Mouse (Mus musculus): ENCODE results near the gene Tmem110. TPM values are rescaled to one million over a fixed set of nuclear protein-coding genes. Genes with fewer than 3 reads are reported as not detected.

Gene Tmem110
- polyA plus RNA-seq, 1 experiment: 8.4 TPM

GRCm38 (mm10) chr14:30875955-30876354, 50.6 kb downstream of the Tmem110 start:
- H3K4me3 ChIP-seq (ENCODE audit: insufficient read depth, low read length): no peak overlapping the region
- peaks cover 22% of the 10 kb centered on the region for H3K4me1 ChIP-seq (ENCODE audit: control insufficient read depth, insufficient read depth, low read length)
- H3K27ac ChIP-seq (ENCODE audit: insufficient read depth, low read depth, low read length): peak overlapping the region; percentile 10
- TF ChIP-seq POLR2A (IDR thresholded peaks at IDR 0.05; ENCODE audit: borderline replicate concordance, low read depth, low read length): no peak
- TF ChIP-seq CTCF (IDR thresholded peaks at IDR 0.05; ENCODE audit: low read depth, low read length): no peak

DNA sequence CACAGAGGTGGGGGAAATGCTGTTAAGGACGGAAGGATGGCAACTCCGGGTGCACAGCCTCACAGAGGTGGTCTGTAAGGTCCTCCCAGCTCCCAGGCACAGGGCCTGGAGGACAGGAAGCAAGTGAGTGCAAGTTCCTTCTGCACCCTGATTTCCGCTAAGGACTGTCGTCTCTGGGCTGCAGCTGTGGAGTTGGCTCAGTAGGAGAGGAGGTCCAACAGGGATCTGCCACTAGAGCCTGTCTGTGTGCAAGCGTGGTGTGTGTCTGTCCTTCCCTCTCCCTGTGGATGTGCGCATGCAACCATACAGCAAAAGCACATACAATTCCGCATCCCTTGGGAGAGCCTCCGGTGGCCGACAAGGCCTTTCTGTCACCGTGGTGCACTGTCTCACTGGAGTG, 51.1 kb downstream of the Tmem110 start:
- Histone ChIP-seq H3K4me1 (ENCODE audit: control insufficient read depth, insufficient read depth, low read length) (peaks cover 22% of the 10 kb centered on the region), H3K27ac (ENCODE audit: insufficient read depth, low read depth, low read length) (peak overlapping the region; percentile 10; the same call in 1 of the 2 replicates)
- TF ChIP-seq POLR2A (IDR thresholded peaks at IDR 0.05; ENCODE audit: borderline replicate concordance, low read depth, low read length): no peak
- TF ChIP-seq CTCF (IDR thresholded peaks at IDR 0.05; ENCODE audit: low read depth, low read length): no peak

GRCm38 (mm10) chr14:30877827-30878226, 52.4 kb downstream of the Tmem110 start:
- no peak overlapping the region for H3K27ac ChIP-seq (ENCODE audit: insufficient read depth, low read depth, low read length)
- peaks cover 22% of the 10 kb centered on the region for H3K4me1 ChIP-seq (ENCODE audit: control insufficient read depth, insufficient read depth, low read length)
- TF ChIP-seq CTCF (IDR thresholded peaks at IDR 0.05; ENCODE audit: low read depth, low read length) (no peak), POLR2A (IDR thresholded peaks at IDR 0.05; ENCODE audit: borderline replicate concordance, low read depth, low read length) (no peak)
- no peak overlapping the region for H3K4me3 ChIP-seq (ENCODE audit: insufficient read depth, low read length)

More for the DNA sequence above, 51.1 kb downstream of the Tmem110 start:
- H3K4me3 ChIP-seq (ENCODE audit: insufficient read depth, low read length): no peak overlapping the region

GRCm38 (mm10) chr14:30878958-30879571, 53.7 kb downstream of the Tmem110 start, which contains the start of gene Mustn1:
TSS of gene Mustn1 (plus strand) at chr14:30879200.
- H3K4me3 ChIP-seq (ENCODE audit: insufficient read depth, low read length): no peak within 1 kb of the TSS
- no peak within 1 kb of the TSS for H3K27ac ChIP-seq (ENCODE audit: insufficient read depth, low read depth, low read length)

DNA sequence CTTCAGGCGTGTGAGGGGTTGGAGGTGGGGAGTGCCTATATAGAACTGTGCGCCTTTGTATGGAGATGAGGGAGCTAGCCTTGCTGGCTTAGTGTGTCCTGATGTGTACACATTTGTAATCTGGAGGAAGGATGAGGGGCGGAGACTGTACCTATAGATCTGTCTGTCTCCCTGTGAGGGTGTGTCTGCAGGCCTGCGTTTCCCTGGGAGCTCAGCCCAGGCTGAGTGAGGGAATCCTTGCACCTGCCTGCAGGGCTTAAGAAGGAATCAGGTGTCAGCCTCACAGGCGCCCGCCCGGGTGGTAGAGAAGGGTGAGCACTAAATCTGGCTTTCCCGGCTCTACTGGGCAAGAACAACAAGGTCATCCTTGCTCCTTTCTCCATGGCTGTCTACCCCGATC, 54.4 kb downstream of the Tmem110 start:
- Histone ChIP-seq H3K27ac (ENCODE audit: insufficient read depth, low read depth, low read length) (no peak overlapping the region), H3K4me1 (ENCODE audit: control insufficient read depth, insufficient read depth, low read length) (peaks cover 22% of the 10 kb centered on the region), H3K4me3 (ENCODE audit: insufficient read depth, low read length) (no peak overlapping the region)
- TF ChIP-seq CTCF (IDR thresholded peaks at IDR 0.05; ENCODE audit: low read depth, low read length): no peak

More at GRCm38 (mm10) chr14:30878958-30879571, 53.7 kb downstream of the Tmem110 start, which contains the start of gene Mustn1:
- peaks cover 22% of the 10 kb centered on the region for H3K4me1 ChIP-seq (ENCODE audit: control insufficient read depth, insufficient read depth, low read length)
- TF ChIP-seq CTCF (IDR thresholded peaks at IDR 0.05; ENCODE audit: low read depth, low read length) (no peak), POLR2A (IDR thresholded peaks at IDR 0.05; ENCODE audit: borderline replicate concordance, low read depth, low read length) (no peak)

- Histone ChIP-seq H3K4me3 (ENCODE audit: insufficient read depth, low read length) (no peak overlapping the region), H3K4me1 (ENCODE audit: control insufficient read depth, insufficient read depth, low read length) (peaks cover 20% of the 10 kb centered on the region)
- TF ChIP-seq CTCF (IDR thresholded peaks at IDR 0.05; ENCODE audit: low read depth, low read length) (no peak), POLR2A (IDR thresholded peaks at IDR 0.05; ENCODE audit: borderline replicate concordance, low read depth, low read length) (no peak)
These were observed 54.9 kb downstream of the Tmem110 start for GRCm38 (mm10) chr14:30880251-30880650.

DNA sequence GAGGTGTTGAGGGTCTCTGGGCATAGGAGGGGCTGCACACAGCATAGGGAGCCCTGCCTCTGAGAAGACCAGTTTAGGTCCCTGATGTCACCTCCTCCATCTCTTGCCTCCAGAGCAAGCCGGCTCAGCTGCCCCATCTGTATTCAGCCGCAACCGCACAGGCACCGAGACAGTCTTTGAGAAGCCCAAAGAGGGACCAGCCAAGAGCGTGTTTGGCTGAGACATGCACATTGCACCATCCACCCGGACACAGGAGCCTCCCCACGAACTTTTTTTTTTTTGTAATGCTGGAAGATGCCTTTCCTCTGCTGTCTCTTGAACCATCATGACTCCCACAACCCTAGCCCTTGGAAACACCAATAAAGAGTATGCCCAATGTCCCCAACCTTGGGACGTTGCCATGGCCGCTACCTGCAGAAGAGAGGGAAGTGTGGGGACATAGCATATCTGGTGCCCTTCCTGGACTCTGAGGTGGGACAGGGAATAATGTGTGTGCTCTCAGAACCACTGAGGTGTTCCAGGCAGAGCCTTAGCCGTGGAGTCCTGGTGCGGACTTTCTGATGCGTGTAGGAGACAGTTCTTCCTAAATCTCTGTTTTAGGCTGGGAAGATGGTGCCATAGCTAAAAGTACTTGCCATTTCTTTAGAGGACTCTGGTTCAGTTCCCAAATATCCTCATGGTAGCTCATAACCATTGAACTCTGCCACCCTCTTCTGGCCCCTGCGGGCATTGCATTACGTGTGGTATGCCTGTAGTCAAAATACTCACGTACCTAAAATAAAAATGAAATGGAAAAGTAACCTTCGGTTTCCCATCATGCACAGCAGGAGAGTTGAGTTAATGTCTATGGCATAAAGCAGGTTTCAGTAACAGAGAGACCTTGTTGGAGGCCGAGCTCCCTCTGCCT, 55.7 kb downstream of the Tmem110 start:
- Histone ChIP-seq H3K4me3 (ENCODE audit: insufficient read depth, low read length) (no peak overlapping the region), H3K27ac (ENCODE audit: insufficient read depth, low read depth, low read length) (no peak overlapping the region), H3K4me1 (ENCODE audit: control insufficient read depth, insufficient read depth, low read length) (peaks cover 12% of the 10 kb centered on the region)
- no peak for TF ChIP-seq POLR2A (IDR thresholded peaks at IDR 0.05; ENCODE audit: borderline replicate concordance, low read depth, low read length)
- TF ChIP-seq CTCF (IDR thresholded peaks at IDR 0.05; ENCODE audit: low read depth, low read length): no peak

More at GRCm38 (mm10) chr14:30880251-30880650, 54.9 kb downstream of the Tmem110 start:
- H3K27ac ChIP-seq (ENCODE audit: insufficient read depth, low read depth, low read length): no peak overlapping the region

DNA sequence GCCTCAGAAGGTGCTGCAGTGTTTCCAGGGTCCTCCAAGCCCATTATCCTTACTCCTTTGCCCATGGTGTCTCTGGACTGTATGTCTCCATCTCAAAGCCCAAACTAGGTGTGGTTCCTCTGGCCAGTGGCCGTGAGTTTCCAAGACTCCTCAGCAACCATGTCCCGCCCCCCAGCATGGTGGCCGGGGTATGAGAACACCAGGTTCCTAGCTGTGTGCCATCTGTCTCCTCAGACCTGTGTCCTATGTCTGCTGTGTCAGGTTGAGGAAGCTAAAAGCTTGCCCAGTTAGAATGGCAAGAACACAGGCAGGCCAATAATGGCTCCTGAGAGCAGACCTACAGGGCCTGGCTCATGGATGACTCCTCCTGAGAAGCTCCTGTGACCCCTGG, 56.3 kb downstream of the Tmem110 start:
- Histone ChIP-seq H3K4me1 (ENCODE audit: control insufficient read depth, insufficient read depth, low read length) (peaks cover 5% of the 10 kb centered on the region; the same call in 1 of the 2 replicates), H3K4me3 (ENCODE audit: insufficient read depth, low read length) (no peak overlapping the region), H3K27ac (ENCODE audit: insufficient read depth, low read depth, low read length) (no peak overlapping the region)
- TF ChIP-seq POLR2A (IDR thresholded peaks at IDR 0.05; ENCODE audit: borderline replicate concordance, low read depth, low read length): no peak
- TF ChIP-seq CTCF (IDR thresholded peaks at IDR 0.05; ENCODE audit: low read depth, low read length): no peak

- Histone ChIP-seq H3K27ac (ENCODE audit: insufficient read depth, low read depth, low read length) (no peak overlapping the region), H3K4me1 (ENCODE audit: control insufficient read depth, insufficient read depth, low read length) (peaks cover 11% of the 10 kb centered on the region), H3K4me3 (ENCODE audit: insufficient read depth, low read length) (no peak overlapping the region)
- TF ChIP-seq CTCF (IDR thresholded peaks at IDR 0.05; ENCODE audit: low read depth, low read length) (no peak), POLR2A (IDR thresholded peaks at IDR 0.05; ENCODE audit: borderline replicate concordance, low read depth, low read length) (no peak)
These were observed 59.9 kb downstream of the Tmem110 start for GRCm38 (mm10) chr14:30885298-30885697.

DNA sequence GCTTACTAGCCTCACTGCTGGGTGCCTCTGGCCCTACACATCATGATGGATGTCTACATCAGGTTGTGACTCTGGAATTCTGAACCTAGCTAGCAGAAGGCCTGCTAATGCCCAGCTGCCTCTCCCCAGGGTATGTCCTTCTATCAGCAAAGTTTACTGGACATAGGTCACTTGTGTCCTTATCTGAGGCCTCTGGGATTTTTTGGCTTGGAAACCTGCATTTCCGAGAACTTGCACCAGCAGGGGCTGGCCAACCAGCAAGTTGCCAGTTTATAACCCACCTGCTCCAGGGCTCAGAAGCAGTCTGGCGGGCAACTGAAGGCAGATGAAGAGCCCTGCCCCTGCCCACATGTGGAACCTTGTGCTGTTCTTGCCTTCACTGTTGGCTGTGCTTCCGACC, 60.8 kb downstream of the Tmem110 start, which contains the start of gene Itih4:
Itih4 (plus strand) TSS at position 273 of the 400 bp plus-strand sequence.
- Histone ChIP-seq H3K27ac (ENCODE audit: insufficient read depth, low read depth, low read length) (no peak within 1 kb of the TSS), H3K4me1 (ENCODE audit: control insufficient read depth, insufficient read depth, low read length) (peaks cover 11% of the 10 kb centered on the region), H3K4me3 (ENCODE audit: insufficient read depth, low read length) (no peak within 1 kb of the TSS)
- TF ChIP-seq CTCF (IDR thresholded peaks at IDR 0.05; ENCODE audit: low read depth, low read length) (no peak), POLR2A (IDR thresholded peaks at IDR 0.05; ENCODE audit: borderline replicate concordance, low read depth, low read length) (no peak)
